Mouse (Mus musculus): ENCODE data around the gene Lrrc43. TPM values are rescaled to one million over a fixed set of nuclear protein-coding genes. Genes with fewer than 3 reads are reported as not detected.

Gene Lrrc43
- total RNA-seq (2021): 1 to 10 TPM; 1.1 to 1.4 TPM
- long read RNA-seq, experiment 1, partial matches to known transcripts: 0 of 2 reads
- long read RNA-seq, experiment 1, other reads (novel, unspliced or antisense): 1 of 2 reads
- long read RNA-seq, experiment 2, partial matches to known transcripts: 1 of 4 reads
- long read RNA-seq, experiment 2, other reads (novel, unspliced or antisense): 1 of 4 reads

DNA sequence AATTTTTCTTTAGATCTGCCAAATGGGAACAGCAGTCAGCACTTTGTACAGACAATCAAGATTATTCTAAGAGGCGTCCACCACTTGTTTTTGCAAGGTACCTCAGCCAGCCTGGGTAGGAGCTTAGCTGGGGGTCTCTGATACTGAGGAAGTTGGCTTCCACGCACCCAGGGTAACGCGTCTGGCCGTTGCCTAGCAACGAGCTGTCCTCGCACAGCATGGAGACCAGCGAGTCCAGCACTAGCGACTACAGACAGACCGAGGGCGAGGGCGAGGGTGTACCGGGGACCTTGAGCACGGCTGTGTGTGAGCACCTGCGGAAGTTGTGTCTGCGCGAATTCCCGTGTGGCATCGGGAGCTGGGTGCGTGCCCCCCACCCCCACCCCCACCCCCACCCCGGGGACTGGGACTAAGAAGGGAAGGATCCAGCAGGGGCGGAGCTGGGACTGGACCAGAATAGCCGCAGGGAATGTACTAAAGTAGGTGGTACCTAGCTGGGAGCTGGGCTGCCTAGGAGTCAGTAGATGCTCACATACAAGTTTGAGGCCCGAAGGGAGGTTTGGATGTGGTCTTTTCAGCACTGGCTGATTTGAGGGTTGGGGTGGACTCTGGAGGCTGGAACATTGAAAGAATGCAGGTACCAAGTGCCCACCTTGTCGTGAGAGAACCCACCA, at the start of gene Lrrc43, which contains the start of gene Il31:
TSS of gene Lrrc43 (plus strand) at position 194 of the 674 bp plus-strand sequence.
TSS of gene Il31 (minus strand) at position 378 of the 674 bp plus-strand sequence.
- no peak for DNase-seq (ENCODE audit: low spot score in 2 of 2)

DNA sequence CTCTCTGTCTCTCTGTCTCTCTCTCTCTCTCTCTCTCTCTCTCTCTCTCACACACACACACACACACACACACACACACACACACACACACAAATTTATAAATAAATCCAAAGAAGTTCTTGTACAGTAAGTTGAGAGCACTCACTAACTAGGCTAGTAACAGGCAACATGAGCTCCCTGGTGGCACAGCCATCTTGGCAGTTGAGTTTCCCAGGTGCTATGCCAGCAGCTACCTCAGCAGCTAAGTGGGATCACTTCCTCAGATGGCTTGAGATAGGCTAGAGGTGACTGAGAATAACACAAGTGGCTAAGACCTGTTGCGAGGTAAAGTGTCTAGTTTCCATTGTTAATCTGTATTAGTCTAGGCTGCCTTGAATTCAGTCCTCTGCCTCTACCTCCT, 49.8 kb upstream of the Lrrc43 start:
- intact Hi-C loops (cut with DNase I): loop anchor here (5.0 kb wide), 1 partner anchor 187 kb away; the partner anchor contains the start of gene Wdr66
- DNase-seq (ENCODE audit: low spot score in 2 of 2): no peak

More for the DNA sequence above, at the start of gene Lrrc43, which contains the start of gene Il31:
- intact Hi-C loops (cut with DNase I): no loop called here

DNA sequence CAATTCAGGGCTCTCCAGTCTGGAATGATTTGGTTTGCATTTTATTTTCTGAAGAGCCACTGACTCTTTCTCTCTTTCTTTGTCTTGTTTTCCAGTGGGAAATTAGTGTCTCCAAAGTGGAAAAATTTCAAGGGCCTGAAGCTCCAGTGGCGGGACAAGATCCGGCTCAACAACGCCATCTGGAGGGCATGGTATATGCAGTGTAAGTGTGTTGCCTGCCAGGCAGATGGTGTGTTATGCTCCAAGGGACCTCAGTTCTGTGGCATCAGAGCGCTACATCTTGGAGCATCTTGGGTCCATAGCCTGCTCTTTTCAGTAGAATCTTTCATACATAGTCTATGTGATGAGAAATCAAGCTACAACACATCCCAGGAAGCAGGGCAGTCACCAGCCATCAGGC, 49.2 kb upstream of the Lrrc43 start:
- intact Hi-C loops (cut with DNase I): loop anchor here (5.0 to 10.0 kb wide), 2 partner anchors 175 to 188 kb away; partner anchors contain the start of gene Wdr66
- DNase-seq (ENCODE audit: low spot score in 2 of 2): peak in 1 of 2 experiments; percentile 48

DNA sequence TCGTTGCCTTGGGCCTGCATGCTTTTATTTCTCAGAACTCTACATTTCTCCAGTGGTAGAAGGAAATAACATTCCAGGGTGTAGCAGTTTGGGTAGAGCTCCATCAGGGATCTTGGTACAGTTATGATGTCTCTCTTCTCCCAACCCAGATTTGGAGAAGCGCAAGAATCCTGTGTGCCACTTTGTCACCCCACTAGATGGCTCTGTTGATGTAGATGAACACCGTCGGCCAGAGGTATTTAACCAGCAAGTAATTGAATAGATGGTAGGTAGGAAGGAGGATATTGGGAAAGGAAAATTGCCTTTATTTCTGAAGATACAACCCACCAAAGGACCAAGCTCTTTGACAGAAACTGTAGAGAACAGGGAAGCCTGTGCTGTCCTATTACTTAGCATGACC, 48.4 kb upstream of the Lrrc43 start:
- no peak for DNase-seq (ENCODE audit: low spot score in 2 of 2)
- intact Hi-C loops (cut with DNase I): loop anchor here (10.0 kb wide), 1 partner anchor 174 kb away; no protein-coding TSS in a partner anchor

DNA sequence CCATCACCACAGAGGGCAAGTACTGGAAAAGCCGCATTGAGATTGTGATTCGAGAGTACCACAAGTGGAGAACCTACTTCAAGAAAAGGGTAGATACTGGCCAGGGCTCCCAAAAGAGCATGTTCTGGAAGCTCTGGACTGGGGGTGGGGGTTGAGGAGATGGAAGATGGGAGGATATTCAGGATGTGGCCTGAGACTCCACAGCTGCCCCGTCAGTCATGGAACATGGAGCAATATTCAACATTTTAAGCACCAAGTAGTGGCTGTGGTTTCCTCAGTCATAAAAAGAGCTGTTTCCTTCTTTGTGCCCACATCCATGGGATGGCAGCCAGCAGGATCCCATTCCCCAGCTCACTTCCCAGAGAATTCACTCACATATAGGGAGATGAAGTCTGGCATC, 46.8 kb upstream of the Lrrc43 start:
- intact Hi-C loops (cut with DNase I): loop anchor here (10.0 kb wide), 1 partner anchor 173 kb away; no protein-coding TSS in a partner anchor

DNA sequence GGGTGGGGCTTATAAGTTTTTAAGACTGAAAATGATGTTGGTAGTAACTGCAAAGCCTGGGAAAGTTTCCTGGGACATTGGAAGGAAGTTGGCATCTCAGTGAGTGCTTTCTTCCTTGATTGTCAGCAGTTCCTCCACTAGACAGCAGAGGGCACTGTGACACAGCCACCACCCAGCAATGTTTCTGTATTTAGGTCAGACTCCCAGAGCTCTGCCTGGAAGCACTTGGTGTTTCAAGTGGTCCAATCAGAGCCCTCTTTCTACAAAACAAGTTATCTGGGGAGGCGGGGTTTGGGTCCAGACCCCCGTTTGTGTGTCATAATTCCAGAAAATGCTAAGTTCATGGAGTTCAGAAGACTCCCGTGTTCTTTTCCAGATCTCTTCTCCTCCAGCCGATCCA, 45.0 kb upstream of the Lrrc43 start:
- peak; percentile 84 to 87 for DNase-seq (ENCODE audit: low spot score in 2 of 2)
- intact Hi-C loops (cut with DNase I): loop anchor here (1.0 to 10.0 kb wide), 2 partner anchors 55 to 171 kb away; no protein-coding TSS in a partner anchor

More for the DNA sequence above, 46.8 kb upstream of the Lrrc43 start:
- DNase-seq (ENCODE audit: low spot score in 2 of 2): no peak

DNA sequence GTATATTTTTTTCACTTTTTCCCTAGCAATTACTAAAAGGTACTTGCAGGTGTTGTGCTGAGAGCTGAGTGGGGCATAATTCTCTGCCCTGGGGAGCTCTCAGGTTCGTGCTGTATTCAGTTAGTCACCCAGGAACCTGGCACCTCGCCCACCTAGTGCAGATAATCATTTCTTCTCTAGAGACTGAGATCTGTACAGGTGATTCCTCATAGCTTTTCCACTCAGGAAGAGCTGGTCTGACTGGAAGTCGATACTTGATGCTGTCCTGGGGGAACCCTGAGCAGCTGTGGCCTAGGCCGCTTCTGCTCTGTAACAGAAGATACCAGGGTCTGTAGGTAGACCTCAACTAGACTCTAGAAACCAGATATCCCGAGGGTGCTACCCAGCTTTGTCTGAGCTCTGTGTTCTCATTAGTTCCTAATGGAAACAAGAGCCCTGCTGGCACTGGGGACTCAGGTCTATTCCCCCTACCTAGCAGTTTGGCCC, 44.2 kb upstream of the Lrrc43 start:
- DNase-seq (ENCODE audit: low spot score in 2 of 2): no peak
- intact Hi-C loops (cut with DNase I): loop anchor here (1.0 to 10.0 kb wide), 2 partner anchors 54 to 170 kb away; no protein-coding TSS in a partner anchor

DNA sequence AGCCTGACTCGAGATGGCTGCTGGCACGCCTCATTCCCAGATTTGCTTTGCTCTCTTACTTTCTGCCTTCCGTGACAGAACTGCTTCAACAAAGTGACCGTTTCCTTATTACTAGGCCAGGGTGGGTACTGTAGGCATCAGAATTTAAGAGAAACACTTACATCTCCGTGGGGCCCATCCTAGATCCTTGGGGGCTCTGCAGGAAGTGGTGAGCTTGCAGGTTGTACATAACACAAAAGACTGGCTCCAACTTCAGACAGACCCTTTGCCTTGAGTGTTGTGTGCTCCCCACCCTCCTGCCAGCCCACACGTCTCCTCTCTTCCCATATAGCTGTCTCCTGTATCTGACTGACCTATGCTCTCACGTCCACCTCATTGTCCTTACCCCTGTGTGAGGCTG, 37.2 kb upstream of the Lrrc43 start:
- intact Hi-C loops (cut with DNase I): no loop called here
- DNase-seq (ENCODE audit: low spot score in 2 of 2): no peak

DNA sequence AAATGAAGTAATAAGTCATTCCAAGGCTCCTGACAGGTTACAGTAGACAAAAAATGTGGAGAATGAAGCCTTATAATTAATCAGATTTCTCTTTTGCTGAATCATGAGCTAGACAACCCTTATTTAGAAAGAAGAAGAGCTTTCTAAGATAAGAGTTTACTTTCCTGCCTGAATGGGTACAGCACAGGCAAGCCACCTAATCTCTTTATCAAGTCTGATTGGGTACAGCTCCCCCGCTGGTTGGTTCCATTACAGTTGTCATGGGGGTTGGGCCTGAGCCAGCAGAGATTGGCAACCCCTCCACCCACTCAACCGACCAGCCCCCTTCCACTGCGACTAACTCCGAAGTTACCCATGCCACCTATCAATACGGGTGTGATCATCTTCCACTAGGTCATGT, 27.7 kb upstream of the Lrrc43 start:
- intact Hi-C loops (cut with DNase I): no loop called here
- DNase-seq (ENCODE audit: low spot score in 2 of 2): no peak

DNA sequence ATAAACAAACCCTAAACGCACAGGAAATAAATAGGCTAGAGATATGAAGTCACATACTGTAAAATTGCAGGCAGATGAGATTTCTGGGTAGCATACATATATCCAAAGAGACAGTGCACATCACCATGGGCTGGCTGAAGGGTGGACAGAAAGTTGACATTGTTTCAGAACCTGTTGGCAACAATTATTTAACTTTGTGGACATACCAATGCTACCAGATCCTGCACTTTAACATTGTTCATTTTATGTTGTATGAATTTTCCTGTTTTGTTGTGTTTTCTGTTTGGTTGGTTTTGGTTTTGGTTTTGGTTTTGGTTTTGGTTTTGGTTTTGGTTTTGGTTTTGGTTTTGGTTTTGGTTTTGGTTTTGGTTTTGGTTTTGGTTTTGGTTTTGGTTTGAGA, 24.5 kb upstream of the Lrrc43 start:
- DNase-seq (ENCODE audit: low spot score in 2 of 2): no peak
- intact Hi-C loops (cut with DNase I): no loop called here

DNA sequence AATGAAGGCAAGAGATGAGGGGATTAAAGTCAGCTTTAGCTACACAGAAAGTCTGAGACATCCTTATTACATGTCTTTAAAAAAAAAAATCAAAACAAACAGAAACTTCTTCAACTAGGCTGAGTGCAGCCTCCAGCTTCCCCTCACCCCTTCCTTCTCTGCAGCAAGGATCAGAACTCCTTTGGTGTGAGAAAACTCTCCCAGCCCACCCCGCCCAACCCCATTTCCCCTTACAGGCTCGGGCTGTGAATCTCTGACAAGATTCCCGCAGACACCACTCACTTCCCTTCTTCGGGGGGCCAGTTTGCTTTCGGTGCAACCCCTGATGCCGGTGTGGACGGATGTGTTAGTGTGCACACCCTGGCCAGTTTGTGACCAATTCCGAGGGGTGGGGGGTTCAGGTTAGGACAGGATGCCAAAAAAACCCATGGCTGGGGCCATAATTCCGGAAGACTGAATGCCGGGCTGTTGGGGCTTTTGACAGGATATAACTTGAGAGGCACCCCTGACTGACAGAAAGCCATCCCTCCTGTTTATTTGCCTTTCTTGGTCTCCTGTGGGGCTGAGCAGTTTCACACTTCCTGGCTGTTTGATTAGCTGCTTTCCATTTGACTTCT, 18.2 kb upstream of the Lrrc43 start:
- intact Hi-C loops (cut with DNase I): no loop called here
- DNase-seq (ENCODE audit: low spot score in 2 of 2): no peak

DNA sequence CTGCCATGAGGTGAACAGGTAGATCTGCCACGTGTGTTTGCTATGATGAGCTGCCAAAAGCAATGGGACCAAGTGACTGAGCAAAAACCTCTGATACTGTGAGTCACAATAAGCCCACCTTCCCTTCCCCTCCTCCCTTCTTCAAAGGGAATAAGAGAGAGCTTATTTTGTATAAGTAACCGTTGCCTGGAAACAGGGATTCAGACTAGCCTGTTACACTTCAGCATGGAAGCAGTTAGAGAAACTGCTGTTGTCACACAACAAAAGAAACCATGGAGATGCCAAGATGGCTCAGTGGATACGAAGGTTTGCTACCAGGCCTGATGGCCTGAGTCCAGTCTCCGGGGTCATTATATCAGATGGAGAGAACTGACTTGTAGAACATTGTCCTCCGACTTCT, 15.3 kb upstream of the Lrrc43 start:
- DNase-seq (ENCODE audit: low spot score in 2 of 2): peak in 1 of 2 experiments; percentile 20
- intact Hi-C loops (cut with DNase I): no loop called here

DNA sequence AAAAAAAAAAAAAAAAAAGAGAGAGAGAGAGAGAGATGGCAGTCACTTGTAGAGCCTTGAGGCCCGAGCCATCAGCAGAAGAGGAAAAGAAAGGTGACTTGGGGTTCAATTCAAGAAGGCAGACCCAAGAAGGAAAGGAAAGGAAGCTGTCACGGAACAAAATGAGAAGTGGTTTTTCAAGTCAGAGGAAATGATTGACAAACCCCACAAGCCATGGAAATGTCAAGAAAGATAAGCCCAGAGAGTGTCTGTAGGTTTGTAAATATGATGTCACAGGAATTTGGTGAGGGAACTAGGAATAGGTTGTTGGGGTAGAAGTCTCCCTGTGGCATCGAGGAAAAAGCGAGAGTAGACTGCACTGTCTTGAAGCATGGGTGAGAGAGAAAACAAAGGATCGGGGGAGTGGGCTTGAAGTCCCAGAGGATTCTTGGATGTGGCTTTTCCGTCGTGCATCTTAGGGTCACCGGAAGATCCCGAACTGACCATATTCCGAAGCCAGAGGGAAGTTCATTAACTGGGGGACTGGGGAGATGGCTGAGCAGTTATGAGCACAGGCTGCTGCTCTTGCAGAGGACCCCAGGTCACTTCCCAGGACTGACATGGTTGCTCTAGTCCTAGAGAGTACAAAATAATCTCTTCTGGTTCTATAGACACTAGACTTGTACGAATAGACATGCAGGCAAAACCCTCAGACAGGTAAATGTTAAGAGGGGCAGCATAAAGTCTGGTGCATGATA, 1.3 kb upstream of the Lrrc43 start:
- intact Hi-C loops (cut with DNase I): no loop called here

DNA sequence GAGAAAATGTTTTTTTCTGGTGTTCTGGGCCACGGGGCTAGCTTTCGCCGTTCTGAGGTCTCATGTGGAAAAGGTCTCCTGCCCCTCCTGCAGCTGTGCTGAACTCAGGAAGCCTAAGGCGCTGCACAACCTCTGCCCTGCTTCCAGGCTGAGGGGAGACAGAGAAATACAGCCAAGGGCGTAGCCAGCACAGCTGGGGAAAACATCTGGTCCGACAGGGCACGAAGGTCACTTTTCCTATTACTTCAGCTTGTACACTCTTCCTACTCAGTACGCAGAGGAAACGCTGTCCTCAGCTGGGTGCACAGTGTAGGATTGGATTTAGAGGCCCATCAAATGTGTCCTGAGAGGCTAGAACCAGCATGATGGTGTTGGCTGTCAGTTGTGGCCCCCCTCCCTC, 830 bp downstream of the Lrrc43 start:
- DNase-seq (ENCODE audit: low spot score in 2 of 2): no peak
- intact Hi-C loops (cut with DNase I): loop anchor here (10.0 kb wide), 1 partner anchor 245 kb away; no protein-coding TSS in a partner anchor

More for the DNA sequence above, 1.3 kb upstream of the Lrrc43 start:
- no peak for DNase-seq (ENCODE audit: low spot score in 2 of 2)

DNA sequence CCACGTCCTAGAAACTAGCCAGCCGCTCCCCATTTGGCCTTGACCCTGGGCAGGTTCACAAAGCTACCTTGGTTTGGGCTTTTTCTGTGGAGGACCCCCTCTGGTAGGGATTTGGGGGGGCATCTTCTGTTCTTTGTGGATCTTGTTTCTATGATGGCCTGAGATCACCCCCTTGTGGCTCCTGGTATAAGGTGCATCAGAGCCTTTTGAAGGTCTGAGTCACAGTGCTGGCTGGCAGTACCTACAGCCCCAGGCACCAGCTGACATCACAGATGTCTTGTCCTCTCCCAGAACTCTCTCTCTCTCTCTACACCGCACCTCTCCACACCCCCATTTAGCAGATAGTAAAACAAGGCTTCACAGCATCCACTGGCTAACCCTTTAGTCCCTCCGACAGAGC, 10.6 kb downstream of the Lrrc43 start:
- peak; percentile 57 to 82 for DNase-seq (ENCODE audit: low spot score in 2 of 2)
- intact Hi-C loops (cut with DNase I): loop anchor here (1.0 to 10.0 kb wide), 3 partner anchors 55 to 255 kb away; no protein-coding TSS in a partner anchor

DNA sequence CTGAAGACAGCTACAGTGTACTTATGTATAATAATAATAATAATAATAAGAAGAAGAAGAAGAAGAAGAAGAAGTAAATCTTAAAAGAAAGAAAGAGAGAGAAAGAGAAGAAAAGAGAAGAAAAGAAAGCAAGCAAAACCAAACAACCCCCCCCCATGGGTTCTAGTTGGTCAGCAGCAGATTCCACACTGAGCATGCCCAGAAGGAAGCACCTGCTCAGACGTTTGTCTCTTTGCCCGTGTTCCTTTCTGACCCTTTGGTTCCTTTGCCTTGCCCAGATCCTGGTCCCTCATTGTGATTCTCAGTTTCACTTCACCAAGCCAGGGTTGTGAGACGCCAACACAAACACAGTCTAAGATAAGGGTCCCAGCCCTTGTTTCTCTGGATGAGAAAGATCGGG, 12.9 kb downstream of the Lrrc43 start:
- intact Hi-C loops (cut with DNase I): loop anchor here (5.0 kb wide), 1 partner anchor 125 kb away; no protein-coding TSS in a partner anchor
- DNase-seq (ENCODE audit: low spot score in 2 of 2): no peak

DNA sequence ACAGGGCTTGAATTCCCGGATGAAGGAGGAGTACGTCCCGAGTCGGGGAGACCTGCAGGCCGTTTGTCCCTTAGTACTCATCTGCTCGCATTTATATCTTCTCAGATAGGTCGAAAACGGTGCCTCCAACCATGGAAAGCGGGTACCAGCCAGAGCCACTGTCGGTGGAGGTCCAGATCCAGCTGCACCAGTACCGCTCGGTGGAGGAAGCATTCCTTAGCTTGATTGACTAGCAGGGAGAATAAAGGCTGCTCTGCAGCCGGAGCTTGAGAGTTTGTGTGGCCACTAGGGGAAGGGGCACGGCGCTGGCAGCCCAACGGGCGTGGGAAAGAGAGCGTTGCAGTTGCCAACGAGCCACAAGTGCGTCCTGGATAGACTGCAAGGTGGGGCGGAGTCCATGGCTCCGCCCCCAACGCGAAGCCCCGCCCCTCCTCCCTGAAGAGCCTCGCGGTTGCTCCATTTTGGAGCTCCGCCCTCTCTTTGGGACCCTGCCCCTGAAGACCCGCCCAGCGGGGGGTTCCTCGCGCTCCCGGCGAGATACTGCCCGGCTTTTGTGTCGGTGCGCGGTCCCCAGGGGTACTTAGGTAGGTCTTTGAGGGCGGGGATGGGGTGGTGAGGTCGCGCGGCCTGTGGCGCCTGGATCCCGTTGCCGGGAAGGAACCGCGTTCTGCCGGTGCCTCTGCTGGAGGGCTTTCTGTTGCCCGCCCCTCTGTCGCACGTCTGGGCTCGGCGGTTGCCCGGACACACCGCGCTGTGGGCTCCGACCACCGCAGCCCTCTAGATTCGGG, 19.0 kb downstream of the Lrrc43 start:
- intact Hi-C loops (cut with DNase I): no loop called here
- DNase-seq (ENCODE audit: low spot score in 2 of 2): peak; percentile 82 to 89

DNA sequence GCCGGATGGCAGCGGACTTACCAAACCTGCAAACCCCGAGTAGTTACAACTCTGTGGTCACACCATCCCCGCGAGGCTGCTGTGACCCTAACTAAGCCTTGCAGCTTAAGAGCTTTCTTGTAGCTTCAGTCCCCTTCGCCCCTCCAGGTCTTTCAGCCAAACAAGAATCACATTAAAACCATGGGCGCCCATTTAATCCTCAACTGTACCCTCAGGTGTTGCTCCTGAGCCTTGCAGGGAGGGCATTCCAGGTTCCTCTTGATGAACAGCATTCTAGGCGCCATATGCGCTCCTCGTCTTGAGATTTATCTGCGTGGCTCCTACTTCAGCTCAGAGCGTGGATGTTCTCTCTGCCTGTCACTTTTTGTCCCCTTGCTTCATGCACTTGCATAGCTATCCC, 19.8 kb downstream of the Lrrc43 start:
- intact Hi-C loops (cut with DNase I): no loop called here
- DNase-seq (ENCODE audit: low spot score in 2 of 2): no peak

All from left cerebral cortex, postnatal 14 days (tissue).